Mouse (Mus musculus) brain, embryonic 14.5 days (tissue): ENCODE results near the gene Apof.

Experiments used
- CTCF ChIP-seq: fragments of 200-500 bp; IDR thresholded peaks from 2 replicates; pipeline ENCODE4 v1.5.1; 2012; ENCODE audit warnings: inconsistent platforms, mild to moderate bottlenecking, moderate library complexity, borderline replicate concordance; ENCODE audit not compliant: insufficient read depth, insufficient read length; ENCODE audit errors: extremely low read depth
- POLR2A ChIP-seq: fragments of 200-500 bp; IDR thresholded peaks from 2 replicates; pipeline ENCODE4 v1.6.1; 2012; ENCODE audit warnings: mild to moderate bottlenecking, inconsistent platforms, borderline replicate concordance; ENCODE audit not compliant: poor library complexity, insufficient read depth, insufficient read length, severe bottlenecking; ENCODE audit errors: extremely low read depth

GRCm38 (mm10) chr10:128310177-128310576 is 41.7 kb downstream of the Apof start:
- TF ChIP-seq POLR2A, result no peak
- TF ChIP-seq CTCF, result no peak
